ENCODE assay signal across 8 mouse cellular contexts in genomic region chr13:63094317-63095131, GRCm38 (mm10).
A peak's percentile ranks its signal among the peaks of the same experiment; 100 is the strongest.
DNase-seq lines count a peak whose midpoint lies in the region; ATAC-seq and TF ChIP-seq lines count a peak whose summit lies in the region.

No protein-coding gene starts in this region.

- no peak for TF ChIP-seq EP300 in heart, postnatal 0 days (IDR thresholded peaks at IDR 0.05; ENCODE audit: low read depth)

- H3K9ac ChIP-seq in heart, postnatal 0 days (replicated peaks; ENCODE audit: low read depth, low read length), result no peak overlapping the region
- H3K9ac ChIP-seq in forebrain, embryonic 13.5 days, result no peak overlapping the region
- no peak overlapping the region for H3K9ac ChIP-seq in midbrain, embryonic 11.5 days (ENCODE audit: low read length)

- no peaks in the 10 kb centered on the region for H3K36me3 ChIP-seq in heart, postnatal 0 days (replicated peaks; ENCODE audit: control insufficient read depth, insufficient read depth, low read length)
- H3K36me3 ChIP-seq in forebrain, embryonic 13.5 days (ENCODE audit: poor library complexity, severe bottlenecking), result no peaks in the 10 kb centered on the region
- H3K36me3 ChIP-seq in midbrain, embryonic 11.5 days (ENCODE audit: control insufficient read depth, insufficient read depth, low read length), result no peaks in the 10 kb centered on the region

- no peak for ATAC-seq in heart, postnatal 0 days (ENCODE audit: insufficient read depth, low read depth)
- peak; percentile 58; the same call in 1 of the 2 replicates for ATAC-seq in forebrain, embryonic 13.5 days
- ATAC-seq in midbrain, embryonic 11.5 days (ENCODE audit: low FRiP score), result peak; percentile 61; the same call in 1 of the 2 replicates

- peak overlapping the region; percentile 55 for H3K27ac ChIP-seq in heart, postnatal 0 days (ENCODE audit: low read depth)
- no peak overlapping the region for H3K27ac ChIP-seq in forebrain, embryonic 13.5 days
- H3K27ac ChIP-seq in midbrain, embryonic 11.5 days (ENCODE audit: low read depth, low read length), result no peak overlapping the region

- no peak overlapping the region for H3K4me3 ChIP-seq in heart, postnatal 0 days (ENCODE audit: low read depth, low read length)
- H3K4me3 ChIP-seq in forebrain, embryonic 13.5 days, result no peak overlapping the region
- H3K4me3 ChIP-seq in midbrain, embryonic 11.5 days (ENCODE audit: low read depth, low read length), result no peak overlapping the region

- no peak for DNase-seq in heart, postnatal 0 days (ENCODE audit: low spot score)
- no peak for DNase-seq in heart, adult 9 months (ENCODE audit: low spot score in 2 of 2)
- peak; percentile 42 for DNase-seq in Muller cell, postnatal 12 days (ENCODE audit: inconsistent ontology term)
- DNase-seq in midbrain, embryonic 11.5 days (ENCODE audit: low spot score, missing footprints), result peak; percentile 90
- DNase-seq in cerebellum, adult 11-12 months, result no peak
- no peak for DNase-seq in cerebellum, postnatal 10 days
- no peak for DNase-seq in urinary bladder, postnatal 36 days (ENCODE audit: low spot score in 2 of 2)

- TF ChIP-seq CTCF in heart, postnatal 0 days (IDR thresholded peaks at IDR 0.05; ENCODE audit: low read depth), result no peak

- no peaks in the 10 kb centered on the region for H3K9me3 ChIP-seq in heart, postnatal 0 days (replicated peaks; ENCODE audit: control insufficient read depth, low read length)
- no peaks in the 10 kb centered on the region for H3K9me3 ChIP-seq in forebrain, embryonic 13.5 days (replicated peaks)
- no peaks in the 10 kb centered on the region for H3K9me3 ChIP-seq in midbrain, embryonic 11.5 days (ENCODE audit: control insufficient read depth, low read length)

- peaks cover 31% of the 10 kb centered on the region for H3K4me1 ChIP-seq in heart, postnatal 0 days (ENCODE audit: control insufficient read depth, insufficient read depth)
- peaks cover 12% of the 10 kb centered on the region for H3K4me1 ChIP-seq in forebrain, embryonic 13.5 days
- peaks cover 9% of the 10 kb centered on the region for H3K4me1 ChIP-seq in midbrain, embryonic 11.5 days (ENCODE audit: control insufficient read depth, insufficient read depth, low read length)

- H3K27me3 ChIP-seq in heart, postnatal 0 days (ENCODE audit: control insufficient read depth, insufficient read depth, low read length), result no peaks in the 10 kb centered on the region
- H3K27me3 ChIP-seq in forebrain, embryonic 13.5 days, result peaks cover 37% of the 10 kb centered on the region
- no peaks in the 10 kb centered on the region for H3K27me3 ChIP-seq in midbrain, embryonic 11.5 days (ENCODE audit: control insufficient read depth, insufficient read depth, low read length)

- H3K4me2 ChIP-seq in heart, postnatal 0 days (ENCODE audit: low read depth, low read length), result no peak overlapping the region
- no peak overlapping the region for H3K4me2 ChIP-seq in forebrain, embryonic 13.5 days
- H3K4me2 ChIP-seq in midbrain, embryonic 11.5 days, result no peak overlapping the region

- 33% methylated on average over 8 of the region's 8 CpGs for WGBS in heart, postnatal 0 days
- WGBS in forebrain, embryonic 13.5 days, result 6% methylated on average over 8 of the region's 8 CpGs
- 10% methylated on average over 8 of the region's 8 CpGs for WGBS in midbrain, embryonic 11.5 days

Comparison
In these comparisons a context has a peak if more than half of its experiments do, and no peak if none do; other contexts are left out.
1. DNase-seq: peak in Muller cell, postnatal 12 days (single experiment) and midbrain, embryonic 11.5 days (single experiment); none in heart, postnatal 0 days (single experiment), heart, adult 9 months (0 of 2), cerebellum, adult 11-12 months (single experiment), cerebellum, postnatal 10 days (0 of 2) and urinary bladder, postnatal 36 days (0 of 2).